Mouse (Mus musculus) hematopoietic stem cell, adult 5-6 weeks (primary cell): Measurements from ENCODE around the gene Dnaaf3. TPM values are rescaled to one million over a fixed set of nuclear protein-coding genes. Genes with fewer than 3 reads are reported as not detected.

ENCODE experiments used
- ATAC-seq, 2 experiments: fragments of 125-278 bp in 1 of 2; replicated peaks in 1 of 2; 2 replicates each; pipeline ENCODE4 v1.8.0; 2016 to 2017; ENCODE audit warnings: inconsistent platforms in 2 of 2, mild to moderate bottlenecking in 2 of 2, moderate number of reproducible peaks in 2 of 2, low read depth in 1 of 2, moderate TSS enrichment in 1 of 2; ENCODE audit not compliant: low FRiP score in 2 of 2, poor library complexity in 2 of 2, severe bottlenecking in 2 of 2, insufficient read depth in 1 of 2, low TSS enrichment in 1 of 2
- total RNA-seq: library from RNA; stranded (forward); fragments of 172-1452, 232-1000 nt; gene quantifications from 2 replicates; pipeline ENCODE4 v1.2.3, GENCODE M21; 2017

Gene Dnaaf3
- total RNA-seq, 1 experiment from 2014 or later, result 2.4 TPM

- peak; percentile 33 to 51; a peak in 2 of 4 replicates for ATAC-seq
These were observed 27.4 kb downstream of the Dnaaf3 start for GRCm38 (mm10) chr7:4504646-4505435.

GRCm38 (mm10) chr7:4503858-4504257, 28.4 kb downstream of the Dnaaf3 start:
- ATAC-seq, result 0 out of 4 replicates have a peak, but pooled peaks of 1 of the 2 experiments have one; percentile 23

DNA sequence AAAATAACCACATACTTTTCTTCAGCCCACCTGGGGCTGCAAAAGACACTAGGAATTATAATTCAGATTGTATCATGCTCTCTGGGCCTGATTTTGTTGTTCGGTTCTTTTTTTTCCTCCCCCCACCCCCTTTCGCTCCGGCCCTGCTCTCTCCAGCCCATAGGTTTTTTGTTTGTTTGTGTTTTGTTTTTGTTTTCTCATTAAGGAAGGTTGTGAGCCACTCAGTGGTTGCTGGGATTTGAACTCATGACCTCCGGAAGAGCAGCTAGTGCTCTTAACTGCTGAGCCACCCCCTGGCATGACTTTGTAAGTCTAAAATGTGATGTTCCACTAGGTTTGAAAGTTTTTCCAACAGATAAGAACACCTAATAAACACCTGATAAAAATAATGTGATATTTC, 29.2 kb downstream of the Dnaaf3 start:
- ATAC-seq, result no peak

DNA sequence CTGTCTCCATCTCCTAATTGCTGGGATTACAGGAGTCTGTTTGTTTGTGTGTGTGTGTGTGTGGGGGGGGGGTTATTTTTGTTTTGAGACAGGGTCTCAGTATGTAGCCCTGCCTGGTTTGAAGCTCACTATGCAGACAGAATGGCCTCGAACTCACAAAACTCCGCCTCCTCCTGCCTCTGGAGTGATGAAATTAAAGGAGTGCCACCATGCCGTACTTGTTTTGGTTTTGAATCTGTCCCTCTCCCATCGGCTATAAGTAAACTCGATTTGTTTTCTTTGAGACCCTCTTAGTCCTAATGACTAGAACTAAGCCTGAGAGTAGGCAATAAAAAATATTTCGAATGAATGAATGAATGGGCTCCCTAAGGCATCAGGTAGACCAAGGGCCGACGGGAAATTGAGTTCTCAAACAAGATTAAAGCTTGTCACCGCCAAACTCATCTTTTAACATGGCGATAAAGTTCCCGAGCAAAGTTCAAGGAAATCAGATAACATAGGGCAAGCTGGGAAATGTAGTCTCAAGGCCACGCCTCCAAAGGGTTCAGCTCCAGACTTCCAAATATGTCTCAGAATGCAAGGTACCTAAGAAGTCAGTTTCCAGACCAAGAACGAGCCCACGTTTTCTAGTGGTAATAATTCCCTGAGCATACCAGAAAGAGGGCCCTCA, 29.7 kb downstream of the Dnaaf3 start:
- ATAC-seq, result no peak

- peak; percentile 68 to 79 for ATAC-seq
These were observed 30.5 kb downstream of the Dnaaf3 start, which contains the start of gene Ppp1r12c for GRCm38 (mm10) chr7:4501558-4502397. Gene Ppp1r12c (minus strand): TSS chr7:4501680.

DNA sequence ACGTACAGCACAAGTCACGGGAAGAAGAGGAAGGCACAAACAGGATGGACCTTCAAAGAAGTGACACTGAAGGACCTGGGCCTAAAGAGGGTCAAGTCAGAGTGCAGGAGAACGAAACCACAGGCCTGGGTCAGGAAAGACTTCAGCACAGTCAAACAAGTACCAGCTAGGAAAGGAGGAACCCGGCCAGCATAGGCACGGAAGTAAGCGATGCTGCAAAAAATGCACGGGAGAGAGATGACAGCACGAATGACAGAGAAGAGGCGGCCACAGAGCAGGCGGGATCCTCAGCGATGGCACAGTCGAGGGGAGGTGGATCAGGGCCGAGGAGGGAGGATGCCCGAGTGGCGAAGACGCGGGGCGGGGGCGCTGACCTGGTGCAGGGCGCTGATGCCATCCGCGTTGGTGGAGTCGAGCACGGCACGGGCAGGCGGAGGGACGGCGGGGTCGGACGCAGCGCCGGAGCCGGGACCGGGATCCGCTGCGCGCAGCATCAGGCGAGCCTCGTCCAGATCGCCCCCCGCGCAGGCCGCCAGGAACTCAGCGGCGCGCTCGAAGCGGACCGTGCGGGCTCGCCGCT, 31.3 kb downstream of the Dnaaf3 start:
- ATAC-seq, result peak in 1 of 2 experiments; percentile 23; a peak in 2 of 4 replicates

DNA sequence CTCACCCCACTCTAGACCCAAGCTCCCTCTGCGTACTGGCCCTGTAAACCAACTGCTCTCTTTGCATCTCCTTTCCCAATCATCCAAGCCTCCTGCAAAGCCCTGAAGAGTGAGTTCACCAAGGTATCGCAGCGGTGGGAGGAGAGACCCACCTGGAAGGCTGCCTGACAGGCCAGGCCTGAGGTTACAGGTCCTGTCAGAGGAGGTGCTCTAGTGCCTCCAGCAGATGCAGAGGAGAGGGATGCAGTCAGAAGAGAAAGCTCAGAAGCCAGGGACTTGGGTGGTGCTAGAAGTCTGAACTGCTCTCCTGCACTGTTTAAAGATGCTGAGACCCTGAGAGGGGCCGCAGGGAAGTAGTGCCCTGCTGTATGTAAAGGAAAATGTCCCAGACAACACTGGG, 33.2 kb downstream of the Dnaaf3 start:
- ATAC-seq, result no peak

DNA sequence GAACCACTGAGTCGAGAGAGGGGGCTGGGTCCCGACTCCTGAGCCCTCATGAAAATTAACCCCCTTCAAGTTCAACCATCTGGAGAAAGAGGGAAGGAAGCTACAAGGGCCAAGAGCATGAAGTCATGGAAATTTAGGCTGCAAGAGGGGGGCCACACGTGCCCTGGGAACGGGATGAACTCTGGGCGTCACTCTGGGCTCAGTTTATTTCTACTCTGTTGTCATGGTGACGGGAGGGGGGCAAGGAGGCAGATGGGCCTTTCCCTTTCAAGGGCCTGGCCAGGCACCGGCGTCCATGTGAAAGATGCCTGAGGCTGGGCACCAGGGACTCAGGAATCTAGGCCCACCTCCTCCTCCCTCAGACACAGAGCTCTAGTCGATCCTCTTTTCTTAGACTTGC, 34.0 kb downstream of the Dnaaf3 start:
- ATAC-seq, result peak in 1 of 2 experiments; percentile 15; a peak in 1 of 4 replicates

GRCm38 (mm10) chr7:4497271-4497903, 34.9 kb downstream of the Dnaaf3 start:
- ATAC-seq, result no peak

GRCm38 (mm10) chr7:4496468-4496867, 35.8 kb downstream of the Dnaaf3 start:
- ATAC-seq, result no peak

DNA sequence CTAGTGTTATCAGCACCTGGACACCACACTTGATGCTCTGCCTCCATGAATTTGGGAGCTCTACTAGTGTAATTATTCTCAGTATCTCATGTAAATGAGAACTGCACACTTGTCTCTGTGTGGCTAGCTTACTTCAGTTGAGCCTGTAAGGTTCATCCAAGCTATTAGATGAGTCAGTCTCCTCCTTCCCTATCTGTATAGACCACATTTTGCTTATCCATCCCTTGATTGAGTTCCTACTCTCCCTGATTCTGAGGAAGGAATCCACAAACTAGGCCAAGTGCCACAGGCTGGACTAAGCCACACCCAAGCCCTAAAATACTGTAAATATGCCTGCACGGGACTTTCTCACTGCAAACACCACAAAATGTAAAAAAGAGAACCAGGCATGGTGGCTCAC, 38.3 kb downstream of the Dnaaf3 start:
- no peak for ATAC-seq

GRCm38 (mm10) chr7:4492284-4493224, 39.7 kb downstream of the Dnaaf3 start:
- ATAC-seq, result peak; percentile 95 to 99

GRCm38 (mm10) chr7:4491308-4491707, 40.9 kb downstream of the Dnaaf3 start:
- no peak for ATAC-seq

- ATAC-seq, result no peak
These were observed 50.0 kb downstream of the Dnaaf3 start for GRCm38 (mm10) chr7:4482281-4482680.

DNA sequence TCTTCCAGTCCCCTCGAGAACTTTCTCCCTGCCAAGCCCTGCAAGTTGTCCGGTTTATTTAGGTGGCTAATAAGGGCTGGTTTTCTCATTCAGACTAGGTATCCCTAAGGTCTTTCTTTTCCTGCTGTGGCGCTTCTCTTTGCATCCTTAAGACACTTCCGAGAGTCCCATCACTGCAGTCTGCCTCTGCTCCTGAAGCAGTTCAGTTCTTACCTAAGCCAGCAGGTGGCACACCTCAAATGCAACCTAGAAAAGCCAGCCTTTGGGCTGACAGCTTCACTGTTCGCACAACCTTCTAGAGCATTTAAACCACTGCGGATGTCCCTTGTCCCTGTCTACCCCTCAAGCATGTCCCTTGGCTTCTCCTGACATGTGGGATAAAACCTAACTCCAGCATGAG, 52.6 kb downstream of the Dnaaf3 start:
- ATAC-seq, result peak; percentile 49 to 56; a peak in 3 of 4 replicates

GRCm38 (mm10) chr7:4478796-4479291, 53.4 kb downstream of the Dnaaf3 start:
- ATAC-seq, result no peak
